Mouse (Mus musculus) telencephalon, adult 2 months (tissue): ENCODE data around the gene Trim2.
A peak's percentile ranks its signal among the peaks of the same experiment; 100 is the strongest.

ENCODE experiments used
- DNase-seq: peaks from one replicate; pipeline ENCODE4 v3.0.0-alpha.2; 2011; ENCODE audit warnings: low read depth, low spot score

Gene Trim2

DNA sequence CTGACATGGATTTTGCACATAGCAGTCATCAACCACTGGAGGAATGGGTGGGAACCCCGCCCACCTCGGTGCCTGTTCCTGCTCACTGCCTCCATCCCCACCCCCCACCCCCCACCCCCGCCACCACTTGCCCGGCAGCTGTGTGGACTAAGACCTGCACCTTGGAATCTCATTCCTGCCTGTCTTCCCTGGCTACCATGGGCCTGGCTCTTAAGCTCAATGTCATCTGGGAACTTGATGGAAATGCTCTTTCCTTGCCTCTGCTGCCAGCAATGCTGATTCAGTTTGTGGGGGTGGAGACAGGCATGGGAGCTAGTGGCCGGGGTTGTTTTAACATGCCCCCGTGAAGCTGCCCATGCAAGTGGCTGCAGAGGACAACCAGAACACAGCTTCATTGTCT, 17.3 kb upstream of the Trim2 start:
- no peak for DNase-seq

DNA sequence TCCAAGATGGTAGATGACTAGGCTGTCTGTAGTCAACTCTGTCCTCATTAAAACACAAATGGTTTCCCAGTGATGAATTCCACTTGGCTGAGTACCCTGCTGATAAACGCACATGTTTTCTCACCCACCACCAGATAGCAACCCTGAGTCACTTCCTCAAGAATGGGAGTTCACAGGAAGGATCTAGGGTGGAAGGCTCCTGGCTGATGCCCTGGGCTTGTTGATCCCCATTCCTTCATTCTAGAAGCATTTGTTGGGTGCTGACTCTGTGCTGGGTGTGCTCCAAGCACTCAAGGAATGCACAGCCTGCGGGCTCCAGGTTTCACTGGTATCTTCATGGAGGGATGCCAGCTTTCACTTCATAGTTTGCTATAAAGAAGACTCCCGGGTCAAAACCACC, 12.8 kb upstream of the Trim2 start:
- no peak for DNase-seq

DNA sequence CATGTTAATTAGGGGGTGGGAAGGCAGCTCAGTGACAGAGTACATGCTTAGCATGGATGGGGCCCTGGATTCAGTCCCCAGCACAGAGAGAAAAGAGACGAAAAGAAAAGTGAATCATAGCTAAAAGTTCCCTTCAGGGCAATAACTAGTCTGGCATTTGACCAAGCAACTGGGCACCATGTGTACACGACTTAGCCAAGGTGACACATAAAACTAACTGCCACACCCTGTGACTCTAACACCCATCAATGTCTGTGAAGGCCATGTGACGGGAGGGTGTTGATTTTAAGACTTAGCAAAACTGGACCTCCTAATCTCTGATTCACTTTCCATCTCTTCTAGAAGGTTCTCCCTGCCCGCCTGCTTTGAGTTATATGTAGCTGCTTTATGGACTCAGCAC, 12.2 kb upstream of the Trim2 start:
- DNase-seq = no peak

DNA sequence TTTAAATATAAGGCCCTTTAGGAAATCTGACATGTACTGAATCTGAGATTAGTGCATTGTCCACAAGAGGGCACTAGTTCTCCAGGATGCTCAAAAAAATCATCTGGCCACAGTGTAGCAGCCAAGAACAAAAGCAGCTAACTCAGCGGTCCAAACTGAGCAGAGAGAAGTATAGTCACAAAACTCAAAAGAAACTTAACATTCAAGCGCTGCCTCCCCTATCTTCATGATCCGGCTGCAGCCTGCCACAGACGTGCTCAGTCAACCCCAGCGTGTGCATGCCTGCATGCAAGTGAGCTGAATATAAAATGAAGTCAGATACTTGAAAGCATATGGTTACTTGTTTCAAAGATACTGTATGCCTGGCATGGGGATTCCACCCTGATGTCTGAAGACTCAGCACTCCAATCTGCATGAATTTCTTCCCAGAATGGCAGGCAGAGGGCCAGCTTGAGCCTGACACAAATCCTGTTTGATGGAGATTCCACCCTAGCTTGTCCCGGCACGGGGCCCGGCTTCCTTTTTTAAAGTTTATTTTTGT, 8.0 kb upstream of the Trim2 start:
- DNase-seq = peak; percentile 67

DNA sequence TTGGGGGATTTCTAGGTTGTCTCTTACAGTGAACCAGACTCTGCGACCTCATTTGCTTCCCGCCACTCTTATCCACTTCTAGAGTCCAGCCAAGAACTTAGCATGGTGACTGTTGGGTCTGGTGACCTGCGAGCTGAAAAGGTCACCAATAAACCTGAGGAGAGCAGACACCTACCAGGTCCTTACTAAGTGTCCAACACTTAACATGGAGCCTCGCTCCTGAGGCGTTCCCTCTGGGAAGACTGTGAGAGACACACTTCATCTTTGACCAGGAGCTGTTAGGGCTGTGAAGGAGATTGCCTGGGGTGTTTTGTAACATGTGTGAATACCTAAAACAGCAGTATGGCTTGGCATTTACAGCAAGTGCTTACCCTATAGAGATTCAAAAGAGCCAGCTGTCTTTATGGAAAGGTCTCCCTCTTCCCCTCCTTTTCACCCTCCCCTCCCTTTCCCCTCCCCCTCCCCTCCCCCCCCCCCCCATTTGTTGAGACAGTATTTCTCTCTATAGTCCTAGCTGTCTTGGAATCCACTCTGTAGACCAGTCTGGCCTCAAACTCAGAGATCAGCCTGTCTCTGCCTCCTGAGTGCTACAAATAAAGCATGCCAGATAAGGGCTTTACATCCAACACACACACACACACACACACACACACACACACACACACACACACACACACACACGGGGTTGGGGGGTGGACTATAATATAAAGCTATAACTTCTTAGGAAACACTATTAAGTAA, 7.3 kb upstream of the Trim2 start:
- DNase-seq = no peak

DNA sequence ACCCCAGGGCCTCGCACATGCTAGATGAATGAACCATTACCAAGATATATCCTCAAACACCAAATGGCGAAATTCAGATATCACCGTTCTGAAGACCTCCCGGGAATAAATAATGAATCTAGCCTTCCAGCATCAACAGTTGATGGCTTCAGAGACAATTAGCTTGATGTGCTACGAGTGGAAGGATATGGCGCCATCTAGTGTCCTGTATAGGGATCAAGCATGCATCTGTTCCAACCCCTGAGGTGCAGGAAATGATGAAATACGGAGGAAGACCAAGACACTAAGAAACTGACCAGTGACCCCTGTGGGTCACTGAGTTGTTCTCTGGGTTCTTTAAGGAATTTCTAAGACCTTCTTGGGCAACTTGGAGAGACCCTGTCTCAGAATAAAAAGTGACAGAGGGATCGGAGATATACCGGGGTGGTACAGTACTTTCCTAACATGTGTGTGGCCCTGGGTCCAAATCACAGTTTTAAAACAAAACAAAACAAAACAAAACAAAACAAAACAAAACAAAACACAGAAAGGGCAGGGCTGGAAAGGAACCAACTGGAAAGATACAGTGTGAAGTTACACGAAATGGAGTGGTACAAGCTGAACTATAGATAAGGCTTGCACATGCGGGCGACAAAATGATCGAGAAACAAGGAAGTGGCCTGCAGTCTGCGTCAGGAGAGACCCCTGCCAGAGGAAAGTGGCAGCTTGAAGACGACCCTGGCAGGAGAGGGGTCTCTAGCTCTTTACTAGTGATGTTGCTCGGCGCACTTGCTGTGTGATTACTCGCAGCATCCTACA, 6.5 kb upstream of the Trim2 start:
- DNase-seq = peak; percentile 50

DNA sequence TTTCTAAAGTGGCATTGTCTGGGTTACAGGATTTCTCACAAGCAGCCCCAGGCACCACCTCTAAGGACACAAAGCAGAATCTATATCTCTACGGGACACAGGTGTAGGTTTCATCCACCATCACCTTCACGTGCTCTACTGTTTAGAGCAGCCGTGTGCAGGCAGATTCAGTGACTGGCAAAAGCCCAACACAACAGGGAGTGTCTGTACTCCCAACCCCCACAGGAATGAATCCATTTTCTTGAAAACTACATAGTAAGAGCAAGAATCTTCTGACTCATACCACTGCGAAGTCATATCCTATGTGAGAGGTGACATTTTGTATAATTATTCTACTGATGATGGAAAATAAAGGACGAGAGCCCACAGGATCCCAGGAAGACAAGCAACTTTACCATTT, 5.6 kb upstream of the Trim2 start:
- DNase-seq = no peak

DNA sequence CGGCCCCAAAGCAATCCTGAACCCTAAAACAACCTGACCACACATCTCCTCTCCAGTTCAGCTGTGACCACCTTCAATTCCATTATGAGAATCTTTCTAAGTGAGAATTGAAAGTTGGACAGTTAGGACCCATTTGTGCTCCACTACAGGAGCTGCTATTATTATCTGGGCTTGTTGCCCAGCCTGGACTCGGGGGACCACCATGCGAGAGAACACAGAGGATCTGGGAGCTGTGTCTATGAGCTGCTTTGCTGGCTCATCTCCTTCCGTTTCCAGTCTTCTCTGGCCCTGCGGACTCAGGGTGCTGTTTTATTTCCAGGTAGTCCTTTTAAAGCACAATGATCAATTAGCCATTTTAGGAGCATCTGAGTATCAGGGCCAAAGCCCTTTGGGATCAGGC, 839 bp upstream of the Trim2 start:
- DNase-seq = no peak

DNA sequence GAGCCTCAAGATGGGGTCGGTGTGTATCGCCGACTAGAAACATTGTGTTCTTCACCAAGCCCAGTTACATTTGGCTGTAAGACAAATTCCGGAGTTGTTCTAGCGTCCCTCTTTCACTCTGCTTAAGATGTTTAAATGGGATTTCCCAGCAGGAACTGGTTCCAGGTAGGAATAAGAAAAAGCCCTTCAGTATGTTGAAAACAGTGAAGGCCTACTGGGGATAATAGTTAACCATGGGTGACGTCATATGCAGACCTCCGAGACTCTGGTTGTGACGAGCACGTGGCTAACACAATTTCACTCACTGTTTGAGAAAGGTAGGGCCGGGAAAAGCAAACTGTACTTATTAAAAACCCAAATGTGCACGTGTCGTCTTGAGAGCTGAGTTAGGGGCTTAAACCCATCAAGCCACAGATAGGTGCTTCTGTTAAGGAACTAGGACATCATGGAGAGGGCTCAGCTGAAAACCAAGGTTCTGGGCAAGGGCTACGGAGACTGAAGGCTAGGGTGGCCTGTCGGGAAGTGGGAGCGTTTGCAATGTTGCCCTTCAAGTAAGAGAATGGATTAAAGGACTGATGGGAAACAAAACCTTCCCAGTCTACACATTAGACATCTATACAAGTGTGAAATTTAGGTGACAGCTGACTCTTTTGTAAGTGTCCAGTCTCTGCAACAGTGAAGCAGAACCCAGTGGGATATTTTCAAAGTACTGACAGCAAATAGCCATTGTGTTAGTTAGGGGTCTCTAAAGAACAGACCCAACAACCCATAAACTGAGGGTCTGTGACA, 761 bp downstream of the Trim2 start:
- no peak for DNase-seq

DNA sequence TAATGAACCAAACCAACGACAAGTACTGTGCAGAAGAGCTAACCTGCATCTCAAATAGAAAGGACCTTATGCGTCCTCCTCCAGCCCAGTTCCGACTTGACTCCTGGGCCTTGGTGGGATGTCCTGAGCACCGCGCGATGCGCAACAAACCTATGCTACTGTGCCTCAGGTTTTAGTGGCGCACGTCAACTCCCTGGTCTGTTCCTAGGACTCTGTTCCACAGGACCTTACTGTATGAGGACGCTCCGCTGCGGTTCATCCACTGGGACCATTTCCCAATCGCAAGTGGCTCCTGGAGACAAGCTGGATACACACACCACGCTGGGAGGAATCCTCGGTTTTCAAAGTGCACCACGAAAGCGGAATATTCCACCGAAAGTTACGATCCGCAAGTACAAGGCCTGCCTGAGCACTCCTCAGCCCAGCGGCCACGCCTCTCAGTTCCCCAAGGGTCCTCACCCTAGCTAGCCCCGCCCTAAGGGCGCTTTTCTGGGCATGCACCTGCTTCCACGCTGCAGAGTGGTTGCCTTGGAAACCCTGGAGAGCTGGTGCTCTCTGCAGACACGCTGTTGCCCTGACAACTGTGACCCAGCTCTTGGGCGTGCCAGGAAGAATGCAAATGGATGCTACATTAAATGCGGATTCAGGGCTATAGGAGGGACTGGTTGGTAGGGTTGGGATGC, 1.5 kb downstream of the Trim2 start:
- DNase-seq = peak; percentile 87

DNA sequence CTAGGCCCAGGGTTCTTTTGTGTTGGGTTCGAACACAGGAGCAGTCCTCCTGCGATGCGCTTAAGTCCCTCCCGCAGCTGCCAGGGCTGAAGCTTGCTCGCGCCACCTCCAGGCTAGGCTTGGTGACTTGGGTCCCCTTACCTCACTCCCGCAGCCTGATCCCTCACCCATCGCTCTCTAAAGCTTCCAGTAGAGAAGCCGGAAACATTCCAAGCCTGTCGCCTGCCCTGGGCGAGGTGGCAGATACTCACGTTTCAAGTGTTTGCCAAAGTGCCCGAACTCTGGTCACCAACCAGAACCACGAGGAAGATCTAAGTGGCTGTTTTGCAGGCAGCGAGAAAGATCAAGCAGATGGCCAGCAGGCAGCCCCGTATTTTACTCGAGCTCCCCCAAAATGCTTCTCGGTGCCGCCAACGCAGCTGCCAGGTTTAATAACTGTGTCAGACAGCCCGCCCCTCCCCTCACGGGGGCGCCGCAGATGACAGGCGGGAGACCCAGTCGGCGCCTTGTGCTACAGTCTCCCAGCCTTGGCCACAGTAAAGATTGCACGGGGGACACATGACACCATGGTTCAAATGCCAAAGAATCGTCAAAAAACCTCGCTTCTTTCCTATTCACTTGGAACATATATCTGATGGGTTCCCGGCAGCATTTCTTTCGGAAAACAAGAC, 2.2 kb downstream of the Trim2 start:
- peak; percentile 61 for DNase-seq

DNA sequence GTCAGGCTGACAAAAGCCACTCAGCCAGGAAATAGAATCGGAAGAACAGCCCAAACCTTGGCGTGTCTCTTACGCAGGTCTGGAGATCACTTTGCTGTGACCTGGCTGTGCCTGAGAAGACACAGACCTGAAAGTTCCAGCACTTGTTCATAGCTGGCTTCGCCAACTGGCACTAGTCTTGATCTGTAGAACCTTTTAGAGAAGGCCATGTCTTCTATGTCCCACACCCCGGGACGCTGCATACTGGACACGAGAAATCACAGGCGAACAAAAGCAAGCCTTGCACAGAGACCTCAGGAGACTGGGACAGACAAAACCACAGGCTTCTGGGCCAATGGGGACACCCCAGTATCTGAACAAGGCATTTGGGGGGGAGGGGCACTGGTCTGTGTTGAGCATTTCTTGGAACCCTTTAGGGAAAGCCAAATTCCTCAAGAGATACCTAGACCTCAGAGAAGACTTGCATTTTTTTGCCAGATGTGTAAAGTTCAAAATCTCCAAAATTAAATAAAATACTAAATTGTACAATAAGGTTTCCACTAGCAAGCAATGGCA, 3.2 kb downstream of the Trim2 start:
- no peak for DNase-seq

DNA sequence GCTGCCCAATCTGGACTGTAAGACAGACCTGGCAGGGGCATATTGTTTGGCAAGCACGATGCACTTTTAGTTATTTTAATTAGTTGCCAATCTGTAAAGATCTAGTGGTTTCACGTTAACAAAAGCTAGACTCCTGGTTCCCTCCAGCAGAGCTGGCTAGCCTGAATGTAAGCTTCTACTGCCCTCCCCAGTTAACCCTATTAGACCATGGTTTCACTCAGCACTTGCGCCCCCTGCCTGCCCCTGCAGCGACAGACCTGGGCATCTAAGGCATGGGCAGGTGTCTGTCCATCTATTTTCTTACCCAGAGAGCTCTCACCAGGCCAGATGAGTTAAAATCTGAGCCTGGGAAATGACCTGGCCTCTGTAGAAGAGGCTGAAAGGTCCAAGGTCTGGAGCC, 4.4 kb downstream of the Trim2 start:
- no peak for DNase-seq

DNA sequence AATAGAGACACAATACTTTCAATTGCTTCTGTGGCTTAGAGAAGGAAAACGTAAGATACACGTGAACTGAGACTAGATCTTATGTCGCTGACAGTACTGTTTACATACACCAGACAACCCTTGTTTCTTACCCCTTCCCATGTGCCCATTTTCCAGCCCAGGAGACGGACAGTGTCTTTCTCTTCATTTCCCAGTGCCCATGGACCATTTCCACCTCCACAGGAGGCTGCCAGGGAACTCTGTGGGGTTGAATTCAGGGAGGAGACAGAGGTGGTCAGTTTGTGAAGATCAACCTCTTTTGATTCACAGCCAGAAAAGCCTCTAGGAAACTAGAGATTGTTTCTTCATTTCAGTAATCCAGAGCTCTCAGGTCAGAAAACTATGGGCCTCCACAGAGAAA, 5.0 kb downstream of the Trim2 start:
- DNase-seq = no peak

DNA sequence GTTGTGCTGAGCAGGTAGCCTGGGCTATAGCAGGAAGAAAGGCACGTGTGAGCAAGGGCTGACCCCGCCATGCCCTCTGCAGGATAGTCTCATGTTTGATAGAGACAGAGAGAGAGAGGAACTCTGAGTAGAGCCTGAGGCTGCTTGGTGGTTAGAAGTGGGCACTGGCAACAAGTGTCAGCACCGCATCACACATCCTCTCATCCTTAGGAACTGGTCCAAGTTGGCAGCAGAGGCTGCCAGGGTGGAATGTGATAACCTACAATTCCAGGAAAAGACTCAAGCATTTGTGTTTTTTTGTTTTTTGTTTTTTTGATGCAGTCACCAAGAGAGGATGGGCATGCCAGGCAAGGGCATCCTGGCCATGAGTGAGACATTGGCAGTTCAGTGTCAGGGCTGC, 8.5 kb downstream of the Trim2 start:
- DNase-seq = no peak

DNA sequence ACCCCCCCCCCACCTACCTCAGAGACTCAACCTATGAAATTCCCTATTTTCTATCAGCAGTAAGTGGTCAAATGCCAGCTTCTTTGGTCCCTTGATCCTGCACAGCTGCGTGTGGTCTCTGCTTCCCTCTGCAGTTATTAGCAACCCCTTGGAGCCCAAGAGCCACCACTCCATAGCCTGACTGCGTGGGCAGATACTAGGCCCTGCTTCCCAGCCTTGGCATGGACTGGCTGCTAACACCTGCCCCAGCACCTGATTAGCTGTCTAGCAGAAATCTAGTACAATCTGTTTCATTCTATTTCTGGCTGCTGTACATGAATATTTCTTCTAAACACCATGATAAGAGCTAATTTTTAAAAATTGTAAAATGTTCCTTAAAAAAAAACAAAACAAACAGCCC, 10.0 kb downstream of the Trim2 start:
- no peak for DNase-seq

DNA sequence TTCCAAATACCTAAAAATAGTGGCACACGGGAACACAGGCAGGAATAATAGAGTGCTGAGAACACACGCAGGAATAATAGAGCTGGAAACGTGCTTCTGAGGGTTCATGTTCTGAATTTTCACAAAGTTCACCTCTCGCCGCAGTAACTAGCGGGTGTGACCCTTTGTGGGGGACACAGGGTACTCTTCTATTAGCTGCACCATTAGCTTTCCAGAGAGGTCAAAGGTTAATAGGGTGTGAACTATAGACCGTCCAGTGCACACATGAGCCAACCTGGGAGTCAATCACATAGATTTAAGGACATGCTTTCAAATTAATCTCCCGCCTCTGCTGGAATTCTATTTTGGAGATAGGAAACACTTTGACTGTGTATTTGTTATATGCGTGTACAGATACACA, 11.9 kb downstream of the Trim2 start:
- DNase-seq = no peak

DNA sequence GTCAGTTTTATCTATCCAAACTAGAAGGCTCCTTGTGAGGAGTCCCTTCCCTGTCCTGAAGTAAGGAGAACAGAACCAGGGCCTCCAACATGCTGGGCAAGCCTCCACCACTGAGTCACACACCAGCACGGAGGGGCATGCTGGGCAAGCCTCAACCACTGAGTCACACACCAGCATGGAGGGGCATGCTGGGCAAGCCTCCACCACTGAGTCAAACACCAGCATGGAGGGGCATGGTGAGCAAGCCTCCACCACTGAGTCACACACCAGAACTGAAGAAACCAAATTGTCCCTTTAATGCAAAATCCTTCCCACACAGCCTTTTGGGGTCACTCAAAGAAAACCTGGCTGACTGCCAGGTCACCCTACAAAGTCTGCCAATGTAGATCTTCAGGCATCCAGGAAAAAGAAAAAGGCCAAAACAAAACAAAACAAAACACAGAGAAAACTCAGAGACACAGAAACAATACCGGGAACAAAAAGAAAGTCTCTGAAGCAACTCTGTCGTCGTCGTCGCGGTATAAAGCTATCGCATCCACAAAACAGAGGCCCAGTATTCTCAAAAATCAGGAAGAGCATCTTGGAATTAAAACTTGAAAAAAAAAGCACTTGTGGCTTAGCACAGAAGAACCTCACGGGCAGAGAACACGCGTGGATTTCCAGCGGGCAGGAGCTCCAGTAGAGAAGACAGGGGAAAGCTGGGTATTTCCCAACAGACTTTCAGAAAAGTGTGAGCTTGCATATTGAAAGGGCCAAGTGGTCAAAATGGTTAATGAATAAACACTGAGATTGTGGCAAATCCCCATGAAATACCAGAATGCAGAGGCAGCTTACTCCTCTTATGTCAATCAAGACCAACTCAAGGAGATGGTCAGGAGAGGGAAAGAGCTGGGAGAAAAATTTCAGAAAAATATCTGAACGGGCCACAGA, 12.7 kb downstream of the Trim2 start:
- no peak for DNase-seq

DNA sequence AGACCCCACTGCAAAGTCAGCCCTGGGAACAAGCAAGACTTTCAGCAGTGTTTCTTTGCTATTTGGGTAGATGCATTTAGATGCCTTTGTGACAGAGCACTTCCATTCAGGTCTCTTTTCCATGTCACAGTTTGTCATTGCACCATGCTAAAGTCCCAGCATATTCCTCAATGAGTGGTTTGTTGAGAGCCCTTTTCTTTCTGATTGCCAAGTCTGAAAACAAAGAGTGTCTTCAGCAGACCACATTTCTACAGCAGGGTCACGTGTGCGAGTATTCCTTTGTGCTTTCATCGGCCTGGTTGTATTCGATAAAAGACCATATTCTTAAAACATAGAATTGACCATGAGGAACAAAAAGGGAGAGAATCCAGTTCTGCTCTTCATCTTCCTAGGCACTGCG, 14.4 kb downstream of the Trim2 start:
- peak; percentile 55 for DNase-seq

DNA sequence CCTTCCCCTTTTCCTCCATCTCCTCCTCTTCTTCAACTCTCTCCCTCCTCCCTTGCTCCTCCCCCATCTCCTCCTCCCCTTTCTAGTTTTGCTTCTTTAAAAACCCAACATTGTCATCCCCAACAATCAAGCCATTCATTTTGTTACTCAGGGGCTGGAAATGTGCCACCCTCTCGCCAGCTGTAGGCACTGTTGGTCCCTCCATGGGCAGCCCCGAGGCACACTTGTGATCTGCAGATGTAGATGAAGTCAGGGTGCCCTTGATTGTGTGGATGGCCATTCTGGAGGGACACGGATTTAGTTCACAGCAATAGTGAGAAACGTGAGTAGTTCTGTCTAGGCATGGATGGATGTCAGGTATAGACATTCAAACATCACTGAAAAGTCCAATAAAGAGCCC, 17.7 kb downstream of the Trim2 start:
- peak; percentile 66 for DNase-seq
